Mouse (Mus musculus): Measurements from ENCODE around the gene Cisd3. TPM values are rescaled to one million over a fixed set of nuclear protein-coding genes. Genes with fewer than 3 reads are reported as not detected.
"Not testable (repeated sequence)": the region's sequence is repeated elsewhere in the genome, so short reads cannot be mapped to it uniquely, and the experiment has no call there.

The Cisd3 gene
- polyA plus RNA-seq, 1 experiment from 2014 or later = 40.5 TPM

GRCm38 (mm10) chr11:97700003-97700745 lies 14.5 kb downstream of the Cisd3 start, which contains the start of gene Pcgf2:
TSS of gene Pcgf2 (minus strand) at chr11:97700497.
- H3K9ac ChIP-seq = peak within 1 kb of the TSS; percentile 85
- H3K4me1 ChIP-seq (replicated peaks) = peaks cover 59% of the 10 kb centered on the region
- H3K4me2 ChIP-seq = peak within 1 kb of the TSS; percentile 92
- 0 out of 2 replicates have a peak, but pooled peaks cover 7% of the 10 kb centered on the region for H3K36me3 ChIP-seq
- WGBS = under 1% methylated on average over 85 of the region's 85 CpGs
- H3K9me3 ChIP-seq (replicated peaks) = no peaks in the 10 kb centered on the region
- peak within 1 kb of the TSS; percentile 99 for H3K27ac ChIP-seq (ENCODE audit: poor library complexity, severe bottlenecking)
- H3K4me3 ChIP-seq = peak within 1 kb of the TSS; percentile 75
- no peaks in the 10 kb centered on the region for H3K27me3 ChIP-seq (replicated peaks)
- ATAC-seq (ENCODE audit: insufficient number of reproducible peaks, low FRiP score) = no peak

- 19% methylated on average over 30 of the region's 30 CpGs for WGBS
- peaks cover 51% of the 10 kb centered on the region for H3K4me1 ChIP-seq (replicated peaks)
- peaks cover 14% of the 10 kb centered on the region; the same call in 1 of the 2 replicates for H3K36me3 ChIP-seq
- H3K9ac ChIP-seq = peak overlapping the region; percentile 85
- H3K4me2 ChIP-seq = peak overlapping the region; percentile 92
- H3K9me3 ChIP-seq (replicated peaks) = no peaks in the 10 kb centered on the region
- H3K4me3 ChIP-seq = peak overlapping the region; percentile 75
- H3K27ac ChIP-seq (ENCODE audit: poor library complexity, severe bottlenecking) = peak overlapping the region; percentile 99
- 0 out of 2 replicates have a peak, but pooled peaks have one; percentile 17 for ATAC-seq (ENCODE audit: insufficient number of reproducible peaks, low FRiP score)
- no peaks in the 10 kb centered on the region for H3K27me3 ChIP-seq (replicated peaks)
Measured at GRCm38 (mm10) chr11:97700746-97701580, 15.3 kb downstream of the Cisd3 start.

GRCm38 (mm10) chr11:97701581-97702392 lies 16.2 kb downstream of the Cisd3 start:
- no peaks in the 10 kb centered on the region for H3K9me3 ChIP-seq (replicated peaks)
- peaks cover 22% of the 10 kb centered on the region for H3K36me3 ChIP-seq
- no peak overlapping the region for H3K9ac ChIP-seq
- no peak for ATAC-seq (ENCODE audit: insufficient number of reproducible peaks, low FRiP score)
- peak overlapping the region; percentile 92 for H3K4me2 ChIP-seq
- H3K27me3 ChIP-seq (replicated peaks) = no peaks in the 10 kb centered on the region
- 53% methylated on average over 15 of the region's 15 CpGs for WGBS
- peaks cover 44% of the 10 kb centered on the region for H3K4me1 ChIP-seq (replicated peaks)
- H3K27ac ChIP-seq (ENCODE audit: poor library complexity, severe bottlenecking) = peak overlapping the region; percentile 13; the same call in 1 of the 2 replicates
- peak overlapping the region; percentile 80 for H3K4me3 ChIP-seq

- Histone ChIP-seq H3K4me2 (peak overlapping the region; percentile 92), H3K4me3 (peak overlapping the region; percentile 80), H3K9ac (peak overlapping the region; percentile 73), H3K4me1 (replicated peaks) (peaks cover 38% of the 10 kb centered on the region), H3K36me3 (peaks cover 28% of the 10 kb centered on the region), H3K27ac (ENCODE audit: poor library complexity, severe bottlenecking) (peak overlapping the region; percentile 50), H3K9me3 (replicated peaks) (no peaks in the 10 kb centered on the region), H3K27me3 (replicated peaks) (no peaks in the 10 kb centered on the region)
- WGBS = under 1% methylated on average over 24 of the region's 24 CpGs
- no peak for ATAC-seq (ENCODE audit: insufficient number of reproducible peaks, low FRiP score)
Measured at GRCm38 (mm10) chr11:97702393-97702745, 16.7 kb downstream of the Cisd3 start.

GRCm38 (mm10) chr11:97703039-97703826 lies 17.6 kb downstream of the Cisd3 start, which contains the start of gene Psmb3:
TSS of gene Psmb3 (plus strand) at chr11:97703399.
- ATAC-seq (ENCODE audit: insufficient number of reproducible peaks, low FRiP score) = peak; percentile 88
- H3K27me3 ChIP-seq (replicated peaks) = no peaks in the 10 kb centered on the region
- peak within 1 kb of the TSS; percentile 80 for H3K4me3 ChIP-seq

GRCm38 (mm10) chr11:97710067-97710466 lies 24.4 kb downstream of the Cisd3 start:
- H3K9me3 ChIP-seq (replicated peaks); ATAC-seq (ENCODE audit: insufficient number of reproducible peaks, low FRiP score); H3K27ac ChIP-seq (ENCODE audit: poor library complexity, severe bottlenecking); H3K9ac ChIP-seq; H3K27me3 ChIP-seq (replicated peaks); H3K4me3 ChIP-seq; H3K4me2 ChIP-seq: not testable (repeated sequence)
- Histone ChIP-seq H3K36me3 (peaks cover 78% of the 10 kb centered on the region), H3K4me1 (replicated peaks) (0 out of 2 replicates have a peak, but pooled peaks cover 11% of the 10 kb centered on the region)
- WGBS = 76% methylated on average over 2 of the region's 2 CpGs

More at GRCm38 (mm10) chr11:97703039-97703826, 17.6 kb downstream of the Cisd3 start, which contains the start of gene Psmb3:
- Histone ChIP-seq H3K9ac (peak within 1 kb of the TSS; percentile 88), H3K4me1 (replicated peaks) (peaks cover 29% of the 10 kb centered on the region), H3K36me3 (peaks cover 35% of the 10 kb centered on the region), H3K27ac (ENCODE audit: poor library complexity, severe bottlenecking) (peak within 1 kb of the TSS; percentile 77), H3K9me3 (replicated peaks) (no peaks in the 10 kb centered on the region), H3K4me2 (peak within 1 kb of the TSS; percentile 92)
- WGBS = under 1% methylated on average over 35 of the region's 35 CpGs

GRCm38 (mm10) chr11:97711200-97711900 lies 25.7 kb downstream of the Cisd3 start:
- H3K27me3 ChIP-seq (replicated peaks) = no peaks in the 10 kb centered on the region
- no peak overlapping the region for H3K9ac ChIP-seq
- H3K27ac ChIP-seq (ENCODE audit: poor library complexity, severe bottlenecking) = no peak overlapping the region
- peaks cover 72% of the 10 kb centered on the region for H3K36me3 ChIP-seq
- H3K4me3 ChIP-seq = no peak overlapping the region
- peaks cover 23% of the 10 kb centered on the region; the same call in 1 of the 2 replicates for H3K4me1 ChIP-seq (replicated peaks)
- no peak overlapping the region for H3K4me2 ChIP-seq
- no peaks in the 10 kb centered on the region for H3K9me3 ChIP-seq (replicated peaks)
- no peak for ATAC-seq (ENCODE audit: insufficient number of reproducible peaks, low FRiP score)
- WGBS = 84% methylated on average over 13 of the region's 13 CpGs

GRCm38 (mm10) chr11:97712286-97712685 lies 26.7 kb downstream of the Cisd3 start:
- H3K27ac ChIP-seq (ENCODE audit: poor library complexity, severe bottlenecking) = no peak overlapping the region
- no peaks in the 10 kb centered on the region for H3K9me3 ChIP-seq (replicated peaks)
- peaks cover 69% of the 10 kb centered on the region for H3K36me3 ChIP-seq
- no peak overlapping the region for H3K4me3 ChIP-seq
- no peaks in the 10 kb centered on the region for H3K27me3 ChIP-seq (replicated peaks)
- no peak overlapping the region for H3K9ac ChIP-seq
- H3K4me1 ChIP-seq (replicated peaks) = peaks cover 25% of the 10 kb centered on the region; the same call in 1 of the 2 replicates
- H3K4me2 ChIP-seq = no peak overlapping the region
- WGBS = 93% methylated on average over 15 of the region's 15 CpGs
- ATAC-seq (ENCODE audit: insufficient number of reproducible peaks, low FRiP score) = no peak

GRCm38 (mm10) chr11:97713896-97714295 lies 28.3 kb downstream of the Cisd3 start:
- H3K4me1 ChIP-seq (replicated peaks) = peaks cover 25% of the 10 kb centered on the region; the same call in 1 of the 2 replicates
- 77% methylated on average over 8 of the region's 8 CpGs for WGBS
- no peaks in the 10 kb centered on the region for H3K27me3 ChIP-seq (replicated peaks)
- peaks cover 68% of the 10 kb centered on the region for H3K36me3 ChIP-seq
- no peak overlapping the region for H3K4me3 ChIP-seq
- ATAC-seq (ENCODE audit: insufficient number of reproducible peaks, low FRiP score) = no peak
- no peak overlapping the region for H3K4me2 ChIP-seq
- no peak overlapping the region for H3K27ac ChIP-seq (ENCODE audit: poor library complexity, severe bottlenecking)
- no peak overlapping the region for H3K9ac ChIP-seq
- no peaks in the 10 kb centered on the region for H3K9me3 ChIP-seq (replicated peaks)
